Mouse (Mus musculus) ZHBTc4 (cell line): ENCODE data around the gene Cldn5.

ENCODE experiments used
- DNase-seq: peaks from one replicate; pipeline ENCODE4 v3.0.0-alpha.2; 2011; ENCODE audit warnings: low read depth, low spot score

The Cldn5 gene

GRCm38 (mm10) chr16:18776556-18777100, at the start of gene Cldn5:
TSS of gene Cldn5 (plus strand) at chr16:18776847.
- peak; percentile 89 for DNase-seq

GRCm38 (mm10) chr16:18727536-18728499, 48.8 kb upstream of the Cldn5 start:
- no peak for DNase-seq

- DNase-seq: no peak
Measured at GRCm38 (mm10) chr16:18729185-18729584, 47.5 kb upstream of the Cldn5 start.

GRCm38 (mm10) chr16:18730640-18731039, 46.0 kb upstream of the Cldn5 start:
- DNase-seq: no peak

GRCm38 (mm10) chr16:18733100-18733956, 43.3 kb upstream of the Cldn5 start:
- DNase-seq: no peak

- peak; percentile 88 for DNase-seq
Measured at GRCm38 (mm10) chr16:18738303-18738702, 38.3 kb upstream of the Cldn5 start.

- DNase-seq: no peak
Measured at GRCm38 (mm10) chr16:18746268-18747122, 30.2 kb upstream of the Cldn5 start.

GRCm38 (mm10) chr16:18751101-18751500, 25.5 kb upstream of the Cldn5 start:
- DNase-seq: peak; percentile 38

- no peak for DNase-seq
Measured at GRCm38 (mm10) chr16:18751885-18752499, 24.7 kb upstream of the Cldn5 start.

GRCm38 (mm10) chr16:18761734-18762133, 14.9 kb upstream of the Cldn5 start:
- no peak for DNase-seq

GRCm38 (mm10) chr16:18762960-18763359, 13.7 kb upstream of the Cldn5 start:
- no peak for DNase-seq

GRCm38 (mm10) chr16:18766390-18766789, 10.3 kb upstream of the Cldn5 start:
- DNase-seq: no peak

- peak; percentile 80 for DNase-seq
Measured at GRCm38 (mm10) chr16:18769501-18769900, 7.1 kb upstream of the Cldn5 start.

- no peak for DNase-seq
Measured at GRCm38 (mm10) chr16:18773936-18774335, 2.7 kb upstream of the Cldn5 start.

- DNase-seq: peak; percentile 58
Measured at GRCm38 (mm10) chr16:18775621-18776555, 759 bp upstream of the Cldn5 start.

- DNase-seq: peak; percentile 71
Measured at GRCm38 (mm10) chr16:18777101-18778080, 744 bp downstream of the Cldn5 start.

- DNase-seq: no peak
Measured at GRCm38 (mm10) chr16:18778461-18778860, 1.8 kb downstream of the Cldn5 start.

GRCm38 (mm10) chr16:18781810-18782209, 5.2 kb downstream of the Cldn5 start:
- no peak for DNase-seq
